Mouse (Mus musculus) CH12.LX (cell line): ENCODE data around the gene Rabggta. TPM values are rescaled to one million over a fixed set of nuclear protein-coding genes. Genes with fewer than 3 reads are reported as not detected.
"Not testable (repeated sequence)": the region's sequence is repeated elsewhere in the genome, so short reads cannot be mapped to it uniquely, and the experiment has no call there.

Experiments used
- DNase-seq: peaks from one replicate; pipeline ENCODE4 v3.0.0-alpha.2; 2013; ENCODE audit errors: extremely low read depth
- H3K27ac ChIP-seq: 2 replicates; pipeline ENCODE4 v1.5.1; 2012; ENCODE audit warnings: low read depth, mild to moderate bottlenecking, control low read depth, moderate library complexity; ENCODE audit not compliant: insufficient read depth
- H3K27me3 ChIP-seq: replicated peaks from 2 replicates; pipeline ENCODE3; 2012; ENCODE audit warnings: inconsistent platforms
- H3K36me3 ChIP-seq, 2 experiments: replicated peaks in 1 of 2; 2 replicates each; pipeline versions ENCODE3 to v1.6.1; 2012; ENCODE audit warnings: inconsistent platforms in 1 of 2, low read length in 1 of 2, mild to moderate bottlenecking in 1 of 2, mixed read lengths in 1 of 2, moderate library complexity in 1 of 2; ENCODE audit not compliant: control insufficient read depth in 1 of 2, insufficient read depth in 1 of 2
- H3K4me1 ChIP-seq, 2 experiments: 2 replicates each; pipeline ENCODE4 v1.6.1; 2012; ENCODE audit warnings: inconsistent platforms in 1 of 2, moderate library complexity in 1 of 2; ENCODE audit not compliant: insufficient read depth in 2 of 2, control insufficient read depth in 1 of 2
- H3K4me2 ChIP-seq: 2 replicates; pipeline ENCODE4 v1.6.1; 2012; ENCODE audit warnings: low read depth, mild to moderate bottlenecking, control low read depth; ENCODE audit not compliant: poor library complexity, insufficient read depth, severe bottlenecking
- H3K4me3 ChIP-seq, 3 experiments: fragments of 150-350 bp in 1 of 3; sonication (generic) in 1 of 3; replicated peaks in 1 of 3; 2 replicates each; pipeline versions ENCODE3 to v1.5.1; 2011 to 2012; ENCODE audit warnings: low read depth in 2 of 3, low read length in 2 of 3, mild to moderate bottlenecking in 2 of 3, moderate library complexity in 2 of 3, control low read depth in 1 of 3, improper control_type of control experiment in 1 of 3, inconsistent platforms in 1 of 3, mixed read lengths in 1 of 3; ENCODE audit not compliant: poor library complexity in 1 of 3
- H3K79me2 ChIP-seq: replicated peaks from 2 replicates; pipeline ENCODE4 v1.6.1; 2012; ENCODE audit warnings: mild to moderate bottlenecking, moderate library complexity; ENCODE audit not compliant: control insufficient read depth, poor library complexity, insufficient read depth, severe bottlenecking; ENCODE audit errors: extremely low read depth
- H3K9ac ChIP-seq: 2 replicates; pipeline ENCODE4 v1.6.1; 2012; ENCODE audit warnings: low read depth, mild to moderate bottlenecking, control low read depth, moderate library complexity; ENCODE audit not compliant: insufficient read depth
- H3K9me3 ChIP-seq: replicated peaks from 2 replicates; pipeline ENCODE3; 2012; ENCODE audit warnings: low read length, inconsistent platforms, mixed read lengths
- CTCF ChIP-seq, 2 experiments: IDR thresholded peaks in 1 of 2; conservative IDR thresholded peaks in 1 of 2; 2 replicates each; pipeline ENCODE4 v1.5.1; 2011 to 2012; ENCODE audit warnings: low read depth in 2 of 2, low read length in 2 of 2, improper control_type of control experiment in 1 of 2, inconsistent platforms in 1 of 2, mild to moderate bottlenecking in 1 of 2, moderate library complexity in 1 of 2
- E2F4 ChIP-seq: IDR thresholded peaks from 2 replicates; pipeline ENCODE4 v1.6.1; 2011; ENCODE audit warnings: low read depth, low read length, improper control_type of control experiment; ENCODE audit not compliant: insufficient replicate concordance
- EP300 ChIP-seq: IDR thresholded peaks from 2 replicates; pipeline ENCODE4 v1.6.1; 2011; ENCODE audit warnings: low read length, improper control_type of control experiment
- GABPA ChIP-seq: IDR thresholded peaks from 2 replicates; pipeline ENCODE4 v1.6.1; 2012; ENCODE audit warnings: low read depth, low read length, improper control_type of control experiment, inconsistent platforms; ENCODE audit not compliant: insufficient replicate concordance
- MAZ ChIP-seq: IDR thresholded peaks from 2 replicates; pipeline ENCODE4 v1.6.1; 2012; ENCODE audit warnings: low read depth, mild to moderate bottlenecking, inconsistent platforms, low read length, improper control_type of control experiment, moderate library complexity
- MYC ChIP-seq: IDR thresholded peaks from 2 replicates; pipeline ENCODE4 v1.6.1; 2011; ENCODE audit warnings: low read depth, mild to moderate bottlenecking, improper control_type of control experiment, low read length
- NELFE ChIP-seq: IDR thresholded peaks from 2 replicates; pipeline ENCODE4 v1.6.1; 2011; ENCODE audit warnings: low read depth, low read length, improper control_type of control experiment
- NRF1 ChIP-seq: IDR thresholded peaks from 2 replicates; pipeline ENCODE4 v1.6.1; 2014; ENCODE audit warnings: low read depth, mild to moderate bottlenecking, inconsistent platforms, low read length, improper control_type of control experiment, moderate library complexity
- POLR2A ChIP-seq: IDR thresholded peaks from 2 replicates; pipeline ENCODE4 v1.6.1; 2011; ENCODE audit warnings: low read depth, mild to moderate bottlenecking, improper control_type of control experiment, low read length
- POLR2AphosphoS2 ChIP-seq: IDR thresholded peaks from 2 replicates; pipeline ENCODE4 v1.6.1; 2011; ENCODE audit warnings: low read depth, low read length, improper control_type of control experiment
- RAD21 ChIP-seq: IDR thresholded peaks from 2 replicates; pipeline ENCODE4 v1.6.1; 2011; ENCODE audit warnings: low read depth, mild to moderate bottlenecking, low read length, improper control_type of control experiment, moderate library complexity
- SMC3 ChIP-seq: IDR thresholded peaks from 2 replicates; pipeline ENCODE4 v1.6.1; 2011; ENCODE audit warnings: low read depth, low read length, improper control_type of control experiment
- TCF12 ChIP-seq: IDR thresholded peaks from 2 replicates; pipeline ENCODE4 v1.6.1; 2014; ENCODE audit warnings: low read depth, mild to moderate bottlenecking, inconsistent platforms, low read length, improper control_type of control experiment
- ZC3H11A ChIP-seq: IDR thresholded peaks from 2 replicates; pipeline ENCODE4 v1.6.1; 2012; ENCODE audit warnings: low read depth, mild to moderate bottlenecking, inconsistent platforms, low read length, improper control_type of control experiment
- ZMIZ1 ChIP-seq: IDR thresholded peaks from 2 replicates; pipeline ENCODE4 v1.6.1; 2012; ENCODE audit warnings: low read depth, mild to moderate bottlenecking, inconsistent platforms, low read length, improper control_type of control experiment
- dilution Hi-C: fragments of 300-500 bp; cut with MboI; formaldehyde crosslinking; loops from 2 replicates; pipeline ENCODE4 v1.14.3; 2020; ENCODE audit warnings: low sequenced_read_pairs; ENCODE audit not compliant: extremely low pct_unique_long_range_greater_than_20kb, extremely low pct_ligation_motif_present
- in situ Hi-C: fragments of 300-500 bp; cut with MboI; formaldehyde crosslinking; loops from 3 replicates; pipeline ENCODE4 v1.14.3; 2019; ENCODE audit warnings: low sequenced_read_pairs, low pct_ligation_motif_present, low pct_unique_long_range_greater_than_20kb, mixed read lengths
- polyA plus RNA-seq: library from polyadenylated mRNA; unstranded; fragments of >175 nt; gene quantifications from 2 replicates; pipeline ENCODE4 v1.2.1, GENCODE M21; 2012; ENCODE audit warnings: low read depth; ENCODE audit not compliant: insufficient read length
- total RNA-seq, 2 experiments: library from RNA; depleted of rRNA; stranded (reverse); fragments of 300-350 nt in 1 of 2; fragments of >200 nt in 1 of 2; gene quantifications; 2 replicates each; pipeline ENCODE4 v1.2.3; 2012 to 2014

The Rabggta gene
- total and polyA plus RNA-seq, 3 experiments = 13.9 to 21.9 (median 16.2) TPM

DNA sequence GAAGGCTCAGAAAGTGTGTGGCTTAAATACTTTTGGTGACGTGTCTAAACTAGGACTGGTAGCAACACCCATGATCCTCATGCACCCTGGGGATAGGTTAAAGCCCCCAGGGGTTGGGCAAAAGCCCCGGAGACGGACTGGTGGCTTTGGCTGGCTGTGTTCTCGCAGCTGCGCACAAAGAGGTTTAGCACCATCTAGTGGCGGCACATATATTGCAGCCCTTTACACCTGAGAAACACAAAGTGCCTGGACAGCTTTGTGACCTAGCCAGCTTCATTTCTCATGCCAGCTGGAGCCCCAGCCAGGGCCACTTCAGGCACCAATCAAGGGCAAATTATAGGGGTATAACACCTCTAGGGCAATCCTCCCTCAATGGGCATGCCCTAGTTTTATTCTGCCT lies 38.1 kb upstream of the Rabggta start:
- TF ChIP-seq NRF1 = peak; percentile 76
- 0 out of 2 replicates have a peak, but pooled peaks have one; percentile 27 for TF ChIP-seq MAZ
- peak; percentile 48 to 73; a peak in 3 of 4 replicates for TF ChIP-seq CTCF (conservative IDR thresholded peaks at IDR 0.05 in 1 of 2, IDR thresholded peaks at IDR 0.05 in 1 of 2; ENCODE audit: low read depth in 2 of 2, low read length in 2 of 2)
- TF ChIP-seq RAD21 = peak; percentile 65
- TF ChIP-seq NELFE = peak; percentile 25; the same call in 1 of the 2 replicates
- TF ChIP-seq SMC3 = peak; percentile 64
- peak; percentile 76 for DNase-seq
- H3K27me3 ChIP-seq, H3K79me2 ChIP-seq, H3K27ac ChIP-seq, dilution Hi-C loops, in situ Hi-C loops, H3K9me3 ChIP-seq, H3K4me3 ChIP-seq: not testable (repeated sequence)
- Histone ChIP-seq H3K9ac (peak overlapping the region; percentile 70; the same call in 1 of the 2 replicates), H3K36me3 (peaks cover 13 to 29% of the 10 kb centered on the region in 2 experiments), H3K4me1 (peaks cover 8 to 26% of the 10 kb centered on the region in 2 experiments; a peak in 3 of 4 replicates), H3K4me2 (peak overlapping the region; percentile 75; the same call in 1 of the 2 replicates)

- Histone ChIP-seq H3K4me3 (no peak within 1 kb of the TSS), H3K27me3 (no peaks in the 10 kb centered on the region), H3K4me2 (no peak within 1 kb of the TSS), H3K9me3 (no peaks in the 10 kb centered on the region), H3K4me1 (peaks cover 0 to 9% of the 10 kb centered on the region in 2 experiments; a peak in 2 of 4 replicates), H3K9ac (no peak within 1 kb of the TSS), H3K27ac (no peak within 1 kb of the TSS), H3K36me3 (peaks cover 30 to 47% of the 10 kb centered on the region in 2 experiments), H3K79me2 (no peaks in the 10 kb centered on the region)
- peak; percentile 51 for TF ChIP-seq RAD21
- no peak for TF ChIP-seq POLR2AphosphoS2
- TF ChIP-seq POLR2A = no peak
- peak; percentile 57 for TF ChIP-seq SMC3
- TF ChIP-seq ZMIZ1 = no peak
- peak in 1 of 2 experiments; percentile 74; a peak in 2 of 4 replicates for TF ChIP-seq CTCF (conservative IDR thresholded peaks at IDR 0.05 in 1 of 2, IDR thresholded peaks at IDR 0.05 in 1 of 2; ENCODE audit: low read depth in 2 of 2, low read length in 2 of 2)
- TF ChIP-seq MYC = no peak
- in situ Hi-C loops = no loop called here
- dilution Hi-C loops = no loop called here
- DNase-seq = peak; percentile 45
Observed at GRCm38 (mm10) chr14:55758363-55758784, 36.3 kb upstream of the Rabggta start, which contains the start of gene Cideb. Cideb (minus strand) TSS chr14:55758458.

- Histone ChIP-seq H3K79me2 (no peaks in the 10 kb centered on the region), H3K4me1 (peaks cover 0 to 7% of the 10 kb centered on the region in 2 experiments; a peak in 1 of 4 replicates), H3K27ac (no peak overlapping the region), H3K4me2 (no peak overlapping the region), H3K27me3 (no peaks in the 10 kb centered on the region), H3K36me3 (peaks cover 38 to 55% of the 10 kb centered on the region in 2 experiments), H3K9me3 (no peaks in the 10 kb centered on the region), H3K4me3 (no peak overlapping the region), H3K9ac (no peak overlapping the region)
- no peak for DNase-seq
- in situ Hi-C loops = no loop called here
- dilution Hi-C loops = no loop called here
- peak; percentile 26; the same call in 1 of the 2 replicates for TF ChIP-seq POLR2AphosphoS2
- TF ChIP-seq E2F4 = no peak
- TF ChIP-seq MYC = no peak
- no peak for TF ChIP-seq TCF12
- TF ChIP-seq EP300 = no peak
- TF ChIP-seq GABPA = no peak
- no peak for TF ChIP-seq ZC3H11A
Observed at GRCm38 (mm10) chr14:55757566-55757965, 35.5 kb upstream of the Rabggta start.
